Mouse (Mus musculus) adrenal gland (tissue): ENCODE measurements around the gene Fam186b.
"Not testable (repeated sequence)": the region's sequence is repeated elsewhere in the genome, so short reads cannot be mapped to it uniquely, and the experiment has no call there.

ENCODE experiments used
- intact Hi-C: fragments of 180-260 bp; cut with DNase I; formaldehyde crosslinking; loops from one replicate; pipeline ENCODE4 v1.15.1; 2025

Gene Fam186b

DNA sequence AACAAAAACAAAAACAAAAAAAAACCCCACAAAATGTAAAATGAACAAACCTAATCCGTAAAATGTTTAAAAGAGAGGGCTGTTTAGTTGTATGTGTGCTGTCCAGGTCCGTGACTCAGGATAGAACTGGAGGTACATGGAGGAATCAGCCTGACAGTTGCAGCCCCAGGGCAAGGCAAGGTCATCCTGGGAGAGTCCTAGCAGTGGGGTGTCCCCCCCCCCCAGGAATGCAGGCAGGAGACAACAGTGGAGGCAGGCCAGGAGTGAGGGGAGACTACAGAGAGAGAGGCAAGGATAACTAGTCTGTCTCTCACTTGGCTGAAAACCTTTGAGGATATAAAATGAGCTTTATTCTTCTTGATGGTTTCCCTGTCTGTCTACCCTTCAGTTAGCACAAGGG is 31.3 kb downstream of the Fam186b start:
- intact Hi-C loops = no loop called here

DNA sequence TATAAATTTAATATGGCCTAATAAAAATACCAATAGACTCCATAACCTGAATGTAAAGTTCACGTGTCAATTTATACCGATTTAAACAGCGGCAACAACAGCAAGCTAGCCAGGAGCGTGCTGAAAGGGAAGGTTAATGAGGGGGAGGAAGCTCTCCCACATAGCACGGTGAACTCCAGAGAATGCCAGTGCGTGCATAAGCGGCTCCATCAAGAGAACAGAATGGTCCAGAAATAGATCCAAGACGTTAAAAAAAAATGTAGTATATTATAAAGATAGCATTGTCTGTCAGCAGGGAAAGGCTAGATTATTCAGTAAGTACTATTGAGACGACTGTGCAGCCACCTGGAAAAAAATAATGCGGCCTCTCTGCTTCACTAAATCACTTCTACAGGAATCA is 33.0 kb downstream of the Fam186b start:
- intact Hi-C loops = no loop called here

DNA sequence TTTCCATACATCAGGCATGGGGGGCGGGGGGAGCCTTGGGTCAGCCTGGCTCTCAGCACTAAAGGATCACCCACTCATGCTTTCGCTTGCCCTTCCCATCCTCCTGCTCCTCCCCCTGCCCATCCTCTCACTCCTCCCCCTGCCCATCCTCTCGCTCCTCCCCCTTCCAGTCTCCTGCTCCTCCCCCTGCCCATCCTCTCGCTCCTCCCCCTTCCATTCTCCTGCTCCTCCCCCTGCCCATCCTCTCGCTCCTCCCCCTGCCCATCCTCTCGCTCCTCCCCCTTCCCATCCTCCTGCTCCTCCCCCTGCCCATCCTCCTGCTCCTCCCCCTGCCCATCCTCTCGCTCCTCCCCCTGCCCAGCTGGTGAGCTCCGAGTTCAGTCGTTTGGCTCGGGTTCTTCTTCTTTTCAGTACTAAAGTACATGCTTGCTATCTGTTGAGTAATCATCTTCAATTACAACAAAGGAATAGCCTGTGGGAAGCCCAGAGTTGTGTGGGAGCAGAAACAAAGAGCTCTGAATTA is 35.9 kb downstream of the Fam186b start:
- intact Hi-C loops = no loop called here

DNA sequence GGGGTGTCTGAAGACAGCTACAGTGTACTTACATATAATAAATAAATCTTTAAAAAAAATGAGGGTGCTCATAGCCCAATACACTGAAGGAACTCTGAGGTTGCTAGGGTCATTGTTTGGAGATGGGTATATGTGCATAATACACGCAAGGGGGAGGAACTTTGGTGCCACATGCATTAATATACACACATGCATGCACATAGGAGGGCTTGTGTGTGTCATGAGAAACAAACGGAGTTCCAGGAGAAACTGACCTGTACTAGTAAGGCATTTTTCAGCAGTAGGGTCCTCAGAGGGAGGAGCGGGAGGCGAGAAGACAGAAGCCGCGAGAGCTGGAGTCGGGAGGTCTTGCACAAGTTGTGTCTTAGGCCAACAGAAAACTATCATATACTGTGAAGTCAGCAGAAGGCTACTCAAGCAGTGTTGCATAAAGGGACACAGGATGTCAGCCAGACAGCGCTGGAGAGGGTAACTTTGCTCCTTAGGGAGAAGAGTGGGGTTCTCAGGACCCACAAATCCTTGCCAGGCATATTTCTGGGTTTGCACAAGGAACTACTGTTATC is 36.4 kb downstream of the Fam186b start:
- intact Hi-C loops = no loop called here

DNA sequence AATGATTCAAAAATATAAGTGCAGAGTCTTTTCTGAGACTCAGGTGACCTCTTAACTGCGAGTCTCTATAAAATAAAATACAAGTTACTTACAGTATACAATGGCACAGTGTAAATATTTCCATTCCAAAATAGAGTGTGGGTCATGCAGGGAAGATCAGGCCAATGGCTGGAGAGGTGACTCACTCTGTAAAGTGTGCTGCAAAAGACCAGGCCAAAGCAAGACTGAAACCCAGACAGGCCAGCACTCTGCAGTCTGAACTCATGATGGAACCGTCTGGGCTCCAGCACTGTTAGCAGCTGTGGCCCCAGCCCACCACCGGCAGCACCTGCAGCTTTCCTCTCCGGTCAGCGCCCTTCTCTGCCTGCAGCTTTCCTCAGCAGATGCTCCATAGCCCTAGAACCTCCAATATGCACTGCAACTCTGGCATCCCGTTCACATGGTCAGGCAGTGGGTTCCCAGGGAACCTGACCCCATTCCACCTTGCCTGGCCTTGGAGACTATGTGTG is 40.4 kb downstream of the Fam186b start:
- intact Hi-C loops = no loop called here

DNA sequence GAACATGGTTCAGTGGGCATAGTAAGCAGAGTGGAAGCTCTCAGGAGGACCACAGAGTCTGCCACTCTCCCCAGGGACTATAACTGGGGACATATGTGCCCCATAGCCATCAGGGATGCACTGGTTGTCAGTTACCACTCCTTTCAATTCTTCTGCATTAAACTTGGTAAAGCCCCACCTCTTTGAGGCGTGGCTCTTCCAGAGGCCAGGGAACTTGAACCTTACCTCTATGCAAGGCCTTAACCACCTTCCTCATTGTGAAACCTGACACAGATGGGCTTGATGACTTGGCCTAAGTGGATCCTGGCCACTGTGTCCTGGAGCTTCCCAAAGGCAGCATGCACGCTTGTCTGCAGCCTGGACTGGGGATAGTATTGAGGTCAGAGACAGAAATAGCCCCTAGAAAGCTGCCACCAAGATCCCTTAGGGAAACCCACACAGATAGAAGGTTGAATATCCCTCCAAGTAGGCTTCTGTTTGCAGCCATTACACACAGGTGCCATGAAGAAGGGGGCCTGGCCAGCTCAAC is 41.1 kb downstream of the Fam186b start:
- intact Hi-C loops = no loop called here

DNA sequence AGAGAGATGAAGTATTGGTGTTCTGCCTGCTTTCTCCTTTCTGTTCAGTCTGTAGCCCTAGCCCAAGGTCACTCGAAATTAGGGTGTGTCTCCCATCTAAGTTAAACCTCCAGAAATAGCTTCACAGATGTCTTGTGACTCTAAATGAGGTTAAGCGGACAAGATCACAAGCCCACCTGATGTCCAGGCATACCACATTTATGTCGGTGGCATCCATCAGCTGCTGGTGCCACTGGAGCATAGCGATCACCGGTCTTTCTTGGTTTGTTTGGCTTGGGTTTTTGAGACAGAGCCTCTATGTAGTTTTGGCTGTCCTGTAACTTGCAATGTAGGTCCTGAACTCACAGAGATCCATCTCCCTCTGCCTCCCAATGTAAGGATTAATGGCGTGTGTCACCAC is 41.9 kb downstream of the Fam186b start:
- intact Hi-C loops = no loop called here

DNA sequence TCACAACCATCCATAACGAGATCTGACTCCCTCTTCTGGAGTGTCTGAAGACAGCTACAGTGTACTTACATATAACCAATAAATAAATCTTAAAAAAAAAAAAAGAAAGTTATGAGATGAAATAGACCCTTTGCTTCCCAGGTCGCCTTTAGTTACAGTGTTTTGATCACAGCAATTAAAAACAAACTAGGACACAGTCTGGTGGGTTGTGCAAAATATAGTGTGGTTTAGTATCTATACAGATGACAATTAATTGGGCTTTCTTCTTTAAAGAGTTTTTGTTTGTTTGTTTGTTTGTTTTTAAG is 42.6 kb downstream of the Fam186b start:
- intact Hi-C loops = not testable (repeated sequence)

DNA sequence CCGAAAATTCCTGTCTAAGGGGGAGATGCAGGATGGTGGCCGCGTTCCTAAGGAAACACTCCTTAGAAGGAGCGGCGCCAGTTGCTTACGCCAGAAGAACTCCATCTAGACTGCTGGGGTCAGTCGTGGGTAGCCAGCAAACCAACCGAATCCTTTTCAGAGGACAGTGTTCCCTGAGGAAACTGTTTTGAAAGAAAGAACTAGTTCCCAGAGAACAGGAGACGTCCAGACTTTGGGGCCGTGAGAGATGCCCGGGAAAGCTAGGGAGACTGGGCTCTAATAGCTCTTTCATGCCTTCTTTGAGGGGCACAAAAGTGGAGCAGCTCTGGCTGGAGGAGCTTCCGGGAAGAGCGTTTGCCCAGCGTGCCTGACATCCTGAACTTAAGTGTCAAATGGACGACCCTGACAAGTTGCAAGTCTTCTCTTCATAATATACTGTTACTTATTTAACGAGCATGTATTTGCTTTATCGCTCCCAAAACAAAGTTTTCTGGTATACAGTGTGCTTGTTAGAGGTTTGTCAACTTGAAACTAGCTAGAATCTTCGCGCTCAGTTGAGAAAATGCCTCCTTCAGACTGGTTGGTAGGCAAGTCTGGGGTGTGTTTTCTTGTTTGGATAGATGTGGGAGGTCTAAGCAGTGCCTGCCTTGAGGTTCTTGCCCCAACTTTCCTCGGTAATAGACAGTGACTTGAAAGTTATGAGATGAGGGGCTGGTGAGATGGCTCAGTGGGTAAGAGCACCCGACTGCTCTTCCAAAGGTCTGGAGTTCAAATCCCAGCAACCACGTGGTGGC is 43.1 kb downstream of the Fam186b start:
- intact Hi-C loops = no loop called here

DNA sequence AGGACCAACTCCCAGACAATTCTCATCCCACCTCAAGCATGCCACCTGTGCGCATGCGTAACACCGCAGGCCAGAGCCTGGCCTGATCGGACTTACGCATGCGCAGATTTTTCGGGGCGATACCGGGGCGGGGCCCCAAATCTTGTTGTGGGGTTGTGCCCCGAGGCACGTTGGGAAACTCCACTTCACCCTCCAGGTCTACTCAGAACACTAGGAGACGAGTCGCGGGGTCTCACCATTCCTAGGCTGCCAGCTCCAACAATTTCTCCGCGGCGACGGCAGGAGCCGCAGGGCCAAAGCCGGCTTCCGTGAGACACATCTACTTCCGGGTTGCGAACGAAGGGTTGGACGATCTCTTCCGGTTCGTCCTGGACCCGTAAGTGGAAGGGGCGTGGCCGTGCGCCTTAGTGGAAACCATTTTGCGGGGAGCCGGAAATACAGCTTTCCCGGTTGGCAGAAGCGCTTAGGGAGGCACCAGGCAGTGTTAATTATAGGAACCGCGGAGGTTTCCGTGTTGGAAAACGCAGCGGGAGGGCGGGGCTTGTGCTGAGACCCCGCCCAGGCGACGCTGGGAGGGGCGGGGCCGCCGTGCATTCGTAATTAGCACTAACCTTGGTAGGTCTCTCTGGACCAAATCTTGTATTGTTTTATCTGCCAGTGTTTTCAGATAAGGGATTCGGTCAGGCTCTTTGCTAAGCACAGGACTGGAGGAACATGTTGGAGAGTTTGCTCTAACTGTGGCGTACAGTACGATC is 43.9 kb downstream of the Fam186b start, which contains the start of gene Mcrs1:
Gene Mcrs1 (minus strand): TSS at position 336 of the 755 bp plus-strand sequence.
- intact Hi-C loops = no loop called here

DNA sequence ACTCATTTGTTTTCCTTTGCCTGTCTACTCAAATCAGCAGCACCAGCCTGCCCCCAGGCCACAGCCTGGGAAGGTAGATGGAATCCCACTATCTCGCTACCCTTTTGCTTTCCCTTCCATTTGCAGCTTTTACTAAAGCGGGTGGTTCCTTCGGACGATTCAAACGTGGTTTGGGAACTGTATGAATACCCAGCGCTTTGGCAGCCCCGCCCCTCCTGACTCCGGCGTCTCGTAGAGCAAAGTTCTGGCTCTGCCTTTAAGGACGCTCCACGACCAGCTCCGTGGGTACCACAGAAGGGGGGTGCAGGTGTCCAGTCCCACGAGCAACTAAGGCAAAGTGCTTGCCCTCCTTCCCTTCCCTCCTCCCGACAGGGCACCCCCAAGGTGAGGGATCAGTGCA is 44.6 kb downstream of the Fam186b start:
- intact Hi-C loops = not testable (repeated sequence)

DNA sequence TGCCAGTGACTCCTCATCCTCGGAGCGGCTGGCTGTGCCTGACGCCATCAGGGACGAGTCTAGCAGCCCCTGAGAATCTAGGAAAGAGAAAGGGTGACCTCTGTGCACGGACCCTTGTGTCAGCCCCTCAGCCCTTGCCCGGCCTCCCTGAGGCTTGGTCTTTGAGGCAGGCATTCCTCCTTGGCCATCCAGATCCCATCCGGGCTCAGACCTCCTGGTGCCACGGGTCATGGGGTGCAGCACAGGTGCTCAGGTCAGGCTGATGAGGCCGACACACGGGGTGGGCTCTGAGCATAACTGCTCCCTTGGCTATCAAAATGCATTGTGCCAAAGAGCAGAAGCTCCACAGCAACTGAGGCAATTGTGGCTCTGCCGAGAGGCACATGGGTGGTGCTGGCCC is 45.8 kb downstream of the Fam186b start:
- intact Hi-C loops = no loop called here

DNA sequence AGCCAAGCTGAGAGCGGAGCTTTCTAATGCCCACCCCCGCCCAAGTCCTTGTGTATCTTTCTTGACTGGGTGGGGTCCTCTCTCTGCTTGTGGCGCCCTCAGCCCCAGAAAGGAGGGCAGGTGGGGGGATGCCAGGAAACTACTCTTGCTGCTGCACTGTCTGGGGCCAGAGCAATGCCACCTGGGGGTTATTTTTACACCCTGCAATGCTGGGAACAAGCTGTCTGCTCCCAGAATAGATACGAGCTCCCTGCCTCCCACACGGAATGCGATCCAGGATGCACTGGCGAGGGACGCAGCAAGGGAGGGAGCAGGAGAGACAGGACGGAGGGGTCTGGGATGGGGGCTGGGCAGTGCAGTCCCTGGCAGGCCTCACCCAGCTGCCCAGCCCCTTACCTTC is 46.7 kb downstream of the Fam186b start:
- intact Hi-C loops = no loop called here

DNA sequence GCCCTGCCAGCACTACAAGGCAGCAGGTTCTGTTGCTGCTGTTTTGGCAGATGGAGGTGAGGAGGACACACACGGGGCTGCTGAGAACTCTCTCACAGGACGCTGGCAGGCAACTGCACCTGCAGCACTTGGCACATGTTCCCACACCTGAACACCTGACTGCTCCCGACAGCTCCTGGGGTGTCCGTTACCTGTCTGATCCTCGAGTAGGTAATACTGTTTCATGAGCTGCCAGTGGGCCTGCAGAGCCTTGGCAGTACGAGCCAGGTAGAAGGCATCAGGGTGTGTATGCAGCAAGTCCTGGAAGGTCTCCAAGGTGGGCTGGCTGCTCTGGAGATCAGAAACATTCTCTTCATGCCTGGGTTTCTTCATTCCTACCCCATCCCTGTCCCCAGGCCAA is 49.0 kb downstream of the Fam186b start:
- intact Hi-C loops = not testable (repeated sequence)

DNA sequence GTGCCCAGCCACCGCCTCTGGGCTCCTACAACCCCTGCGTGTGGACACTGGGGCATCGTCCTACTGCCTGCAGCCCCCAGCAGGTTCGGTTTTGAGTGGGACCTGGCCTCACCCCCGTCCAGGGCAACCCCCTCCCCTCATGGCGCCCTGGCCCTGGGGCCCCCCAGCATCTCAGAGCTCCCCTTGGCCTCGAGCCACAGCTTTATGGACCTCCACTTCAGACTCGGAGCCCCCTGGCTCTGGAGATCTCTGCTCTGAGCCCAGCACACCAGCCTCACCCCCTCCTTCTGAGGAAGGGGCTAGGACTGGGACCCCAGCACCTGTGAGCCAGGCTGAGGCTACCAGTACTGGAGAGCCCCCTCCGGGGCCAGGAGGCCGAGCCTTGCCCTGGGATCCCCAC is 53.6 kb downstream of the Fam186b start:
- intact Hi-C loops = no loop called here

DNA sequence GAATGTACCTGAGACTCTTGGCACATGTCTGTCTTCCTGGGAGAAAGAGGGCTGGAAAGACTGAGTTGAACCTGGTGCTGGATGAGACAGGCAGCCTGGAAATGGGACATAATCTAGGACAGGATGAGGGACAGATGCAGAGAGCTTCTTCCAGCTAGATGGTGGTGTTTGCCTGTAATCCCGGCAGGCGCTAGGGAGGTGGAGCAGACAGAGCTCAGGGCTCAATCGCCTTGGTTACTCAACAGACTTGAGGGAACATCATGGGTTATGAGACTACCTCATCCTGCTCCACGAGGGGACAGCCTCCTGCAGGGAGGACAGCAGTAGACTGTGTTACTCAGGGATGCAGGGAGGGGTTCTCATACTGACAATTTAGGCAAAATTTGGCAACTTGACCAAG is 54.4 kb downstream of the Fam186b start:
- intact Hi-C loops = no loop called here

DNA sequence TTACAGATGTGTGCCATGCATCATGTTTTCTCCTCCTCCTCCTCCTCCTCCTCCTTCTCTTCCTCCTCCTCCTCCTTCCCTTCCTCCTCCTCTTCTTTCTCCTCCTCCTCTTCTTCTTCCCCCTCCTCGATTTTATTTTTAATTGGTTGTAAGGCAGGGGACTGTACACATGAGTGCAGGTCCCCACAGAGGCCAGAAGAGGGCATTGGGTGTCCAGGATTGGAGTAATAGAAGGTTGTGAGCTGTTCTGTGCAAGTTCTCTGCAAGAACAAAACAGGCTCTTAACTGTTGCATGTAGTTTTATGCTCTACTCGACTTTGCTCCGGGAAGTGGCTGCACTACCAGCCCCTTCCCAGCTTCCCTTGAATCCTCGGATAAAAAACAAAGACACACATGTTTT is 55.6 kb downstream of the Fam186b start:
- intact Hi-C loops = no loop called here

DNA sequence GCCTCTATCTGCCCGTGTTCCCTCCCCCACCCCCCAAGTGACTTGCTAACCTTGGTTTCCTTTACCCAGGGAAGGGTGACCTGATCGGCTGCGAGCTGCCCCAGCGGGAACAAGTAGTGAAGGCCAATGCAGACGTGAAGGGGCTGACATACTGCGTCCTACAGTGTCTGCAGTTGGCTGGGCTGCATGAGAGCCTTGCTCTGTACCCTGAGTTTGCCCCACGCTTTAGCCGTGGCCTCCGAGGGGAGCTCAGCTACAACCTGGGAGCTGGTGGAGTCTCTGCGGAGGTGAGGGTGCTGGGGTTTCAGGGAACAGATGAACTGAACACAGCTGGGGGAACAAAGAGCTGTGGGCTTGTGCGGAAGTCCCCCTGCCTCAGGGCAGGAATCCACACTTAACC is 57.7 kb downstream of the Fam186b start:
- intact Hi-C loops = no loop called here

DNA sequence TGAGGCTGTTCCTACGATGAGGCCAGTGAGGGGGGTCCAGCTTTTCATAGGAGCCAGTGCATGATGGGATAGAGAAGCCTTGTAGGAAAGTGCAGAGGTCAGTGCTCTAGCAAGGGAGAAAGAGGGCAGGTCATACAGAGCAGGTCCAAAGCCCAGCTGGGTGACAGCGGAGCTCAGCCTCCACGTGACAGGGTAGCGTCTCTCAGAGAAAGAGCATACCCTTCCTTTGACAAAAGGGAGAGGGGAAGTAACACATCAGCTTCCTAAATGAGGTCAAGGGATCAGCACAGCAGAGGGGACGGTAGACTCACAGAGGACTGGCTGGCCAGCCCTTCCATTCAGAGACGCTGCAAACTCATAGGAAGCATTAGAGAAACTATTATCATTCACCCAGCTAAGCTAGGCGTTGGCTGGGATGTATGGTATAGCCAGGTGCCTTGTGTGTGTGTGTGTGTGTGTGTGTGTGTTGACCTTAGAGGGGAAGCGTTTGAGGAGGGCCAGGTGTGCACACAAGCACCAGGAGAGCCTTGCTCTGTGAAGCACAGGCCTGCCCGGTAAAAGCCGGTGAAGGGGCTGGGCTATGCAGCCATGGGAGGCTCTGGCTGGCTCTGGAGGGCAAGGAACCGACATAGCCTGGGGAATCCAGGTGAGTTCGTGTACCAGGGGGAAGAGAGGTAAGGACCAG is 61.2 kb downstream of the Fam186b start:
- intact Hi-C loops = no loop called here

DNA sequence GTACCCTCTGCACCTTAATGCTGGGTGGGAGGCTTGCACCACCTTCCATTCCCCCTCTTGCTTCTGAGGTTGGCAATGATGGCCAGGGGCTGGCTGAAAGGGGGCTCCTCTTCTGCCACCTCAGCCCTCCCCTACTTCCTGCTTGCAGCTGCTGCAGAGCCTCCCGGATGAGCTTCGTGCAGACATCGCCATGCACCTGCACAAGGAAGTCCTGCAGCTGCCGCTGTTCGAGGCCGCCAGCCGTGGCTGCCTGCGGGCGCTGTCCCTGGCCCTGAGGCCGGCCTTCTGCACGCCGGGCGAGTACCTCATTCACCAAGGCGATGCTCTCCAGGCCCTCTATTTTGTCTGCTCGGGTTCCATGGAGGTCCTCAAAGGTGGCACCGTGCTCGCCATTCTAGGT is 62.0 kb downstream of the Fam186b start:
- intact Hi-C loops = no loop called here

DNA sequence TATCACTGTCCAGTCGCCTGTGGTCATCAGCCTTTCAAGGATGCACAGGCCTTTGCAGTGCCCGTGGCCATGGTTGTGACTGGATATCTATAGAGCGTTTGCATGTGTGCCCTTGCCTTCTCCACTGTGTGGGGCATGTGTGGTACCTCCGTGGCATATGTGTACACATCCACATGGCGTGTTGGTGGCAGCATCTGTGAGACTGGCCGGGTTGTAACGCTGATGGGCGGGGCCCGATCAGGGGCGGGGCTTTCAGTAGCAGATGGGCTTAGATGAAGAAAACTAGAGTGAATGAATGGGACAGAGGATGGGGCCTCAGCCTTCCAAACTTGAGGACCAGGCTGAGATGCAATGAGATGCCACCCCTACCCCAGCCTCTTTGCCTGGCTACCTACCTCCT is 63.7 kb downstream of the Fam186b start:
- intact Hi-C loops = no loop called here
